Mouse (Mus musculus): Measurements from ENCODE around the gene Cyfip2. TPM values are rescaled to one million over a fixed set of nuclear protein-coding genes. Genes with fewer than 3 reads are reported as not detected.

Cyfip2 gene
- total and polyA plus RNA-seq, 3 experiments = 28.8 to 68.8 (median 55.2) TPM

GRCm38 (mm10) chr11:46307768-46308167 is 4.9 kb downstream of the Cyfip2 start:
- no peaks in the 10 kb centered on the region for H3K79me2 ChIP-seq (replicated peaks; ENCODE audit: control insufficient read depth, insufficient read depth, low read length)
- intact Hi-C loops (cut with DNase I) = no loop called here
- TF ChIP-seq POLR2A (IDR thresholded peaks at IDR 0.05; ENCODE audit: insufficient read depth, low read depth, low read length) (no peak), CTCF (IDR thresholded peaks at IDR 0.05) (no peak), EP300 (IDR thresholded peaks at IDR 0.05; ENCODE audit: insufficient read depth, low read depth, low read length) (no peak)

DNA sequence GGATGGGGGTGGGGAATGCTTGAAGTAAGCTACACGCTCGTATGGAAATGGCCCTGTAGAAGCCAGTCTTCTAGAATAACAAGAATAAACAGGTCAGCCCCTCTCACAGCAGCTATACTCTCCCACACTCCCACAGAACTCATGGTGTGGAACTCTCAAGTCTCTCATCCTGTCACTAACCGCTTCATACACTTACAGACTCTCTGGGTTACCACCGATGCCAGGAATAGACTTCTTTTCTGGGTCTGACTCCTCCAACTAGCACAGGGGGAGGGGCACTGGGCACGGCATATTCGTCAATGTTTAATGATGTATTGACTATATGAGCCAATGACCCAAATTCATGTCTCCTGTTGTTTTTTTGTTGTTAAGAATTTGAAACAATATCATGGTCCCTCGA is 5.9 kb downstream of the Cyfip2 start:
- intact Hi-C loops (cut with DNase I) = no loop called here
- Histone ChIP-seq H3K4me1 (ENCODE audit: control insufficient read depth, insufficient read depth, low read length) (no peaks in the 10 kb centered on the region), H3K36me3 (ENCODE audit: control insufficient read depth, insufficient read depth, low read length) (no peaks in the 10 kb centered on the region), H3K79me2 (replicated peaks; ENCODE audit: control insufficient read depth, insufficient read depth, low read length) (no peaks in the 10 kb centered on the region), H3K27me3 (ENCODE audit: control insufficient read depth, insufficient read depth, low read length) (no peaks in the 10 kb centered on the region), H3K4me3 (no peak overlapping the region), H3K9ac (ENCODE audit: low read depth, low read length) (no peak overlapping the region), H3K27ac (no peak overlapping the region)
- DNase-seq = no peak
- TF ChIP-seq CTCF (IDR thresholded peaks at IDR 0.05) (no peak), POLR2A (IDR thresholded peaks at IDR 0.05; ENCODE audit: insufficient read depth, low read depth, low read length) (no peak), EP300 (IDR thresholded peaks at IDR 0.05; ENCODE audit: insufficient read depth, low read depth, low read length) (no peak)
- 76% methylated on average over 7 of the region's 7 CpGs for WGBS

More at GRCm38 (mm10) chr11:46307768-46308167, 4.9 kb downstream of the Cyfip2 start:
- DNase-seq = no peak
- Histone ChIP-seq H3K27me3 (ENCODE audit: control insufficient read depth, insufficient read depth, low read length) (peaks cover 3% of the 10 kb centered on the region; the same call in 1 of the 2 replicates), H3K27ac (no peak overlapping the region), H3K9ac (ENCODE audit: low read depth, low read length) (no peak overlapping the region), H3K36me3 (ENCODE audit: control insufficient read depth, insufficient read depth, low read length) (no peaks in the 10 kb centered on the region), H3K4me1 (ENCODE audit: control insufficient read depth, insufficient read depth, low read length) (no peaks in the 10 kb centered on the region), H3K4me3 (no peak overlapping the region)
- WGBS = 73% methylated on average over 7 of the region's 7 CpGs

- H3K9ac ChIP-seq (ENCODE audit: low read depth, low read length) = no peak overlapping the region
- no peaks in the 10 kb centered on the region for H3K27me3 ChIP-seq (ENCODE audit: control insufficient read depth, insufficient read depth, low read length)
- no peak overlapping the region for H3K27ac ChIP-seq
- H3K4me3 ChIP-seq = no peak overlapping the region
- H3K79me2 ChIP-seq (replicated peaks; ENCODE audit: control insufficient read depth, insufficient read depth, low read length) = no peaks in the 10 kb centered on the region
- no peak for DNase-seq
- 62% methylated on average over 9 of the region's 9 CpGs for WGBS
- no peaks in the 10 kb centered on the region for H3K36me3 ChIP-seq (ENCODE audit: control insufficient read depth, insufficient read depth, low read length)
- TF ChIP-seq EP300 (IDR thresholded peaks at IDR 0.05; ENCODE audit: insufficient read depth, low read depth, low read length) = no peak
- TF ChIP-seq POLR2A (IDR thresholded peaks at IDR 0.05; ENCODE audit: insufficient read depth, low read depth, low read length) = no peak
- no peak for TF ChIP-seq CTCF (IDR thresholded peaks at IDR 0.05)
- H3K4me1 ChIP-seq (ENCODE audit: control insufficient read depth, insufficient read depth, low read length) = no peaks in the 10 kb centered on the region
- intact Hi-C loops (cut with DNase I) = no loop called here
These were observed 6.7 kb downstream of the Cyfip2 start for GRCm38 (mm10) chr11:46305881-46306520.

DNA sequence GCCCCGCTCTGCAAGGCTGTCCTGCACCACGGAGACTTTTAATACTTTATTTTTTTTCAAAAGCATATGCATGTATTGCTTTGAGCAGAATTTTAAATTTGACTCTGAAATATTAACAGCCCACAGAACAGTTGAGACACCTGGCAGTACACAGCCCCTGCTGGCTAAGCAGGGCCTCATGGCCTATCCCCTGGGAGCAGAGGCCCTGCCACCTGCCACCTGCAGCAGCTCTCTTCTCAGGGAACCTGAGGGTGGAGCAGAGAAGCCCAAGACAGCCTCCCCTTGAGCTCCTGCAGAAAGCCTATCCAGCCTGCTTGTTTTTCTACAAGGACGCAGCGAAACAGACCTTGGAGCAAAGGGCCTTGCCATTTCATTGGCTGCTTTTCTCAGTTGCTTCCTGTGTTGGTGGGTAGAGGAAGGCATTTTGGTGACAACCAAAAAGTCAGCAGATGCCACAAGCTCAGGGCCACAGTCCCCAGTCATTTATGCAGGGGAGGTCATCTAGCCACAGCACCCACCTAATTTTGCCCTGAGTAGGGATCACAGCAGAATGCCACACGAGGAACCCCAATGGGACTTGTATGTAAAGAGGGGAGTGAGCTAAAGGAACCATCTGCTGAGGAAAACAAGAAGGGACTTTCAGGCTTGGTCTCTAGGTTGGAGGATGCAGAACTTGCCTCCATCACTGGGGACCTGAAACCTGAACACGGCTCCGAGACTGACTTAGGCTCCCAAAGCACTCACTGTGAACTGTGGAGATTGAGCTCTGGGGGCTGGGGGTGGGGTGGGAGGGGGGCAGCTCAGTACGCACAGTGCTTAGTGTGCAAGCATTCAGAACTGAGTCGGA is 7.6 kb downstream of the Cyfip2 start:
- Histone ChIP-seq H3K4me1 (ENCODE audit: control insufficient read depth, insufficient read depth, low read length) (no peaks in the 10 kb centered on the region), H3K9ac (ENCODE audit: low read depth, low read length) (no peak overlapping the region), H3K27ac (no peak overlapping the region), H3K27me3 (ENCODE audit: control insufficient read depth, insufficient read depth, low read length) (no peaks in the 10 kb centered on the region), H3K79me2 (replicated peaks; ENCODE audit: control insufficient read depth, insufficient read depth, low read length) (no peaks in the 10 kb centered on the region), H3K36me3 (ENCODE audit: control insufficient read depth, insufficient read depth, low read length) (no peaks in the 10 kb centered on the region), H3K4me3 (no peak overlapping the region)
- no peak for TF ChIP-seq CTCF (IDR thresholded peaks at IDR 0.05)
- intact Hi-C loops (cut with DNase I) = no loop called here
- 83% methylated on average over 9 of the region's 9 CpGs for WGBS
- no peak for DNase-seq

- no peak overlapping the region for H3K9ac ChIP-seq (ENCODE audit: low read depth, low read length)
- peaks cover 2% of the 10 kb centered on the region; the same call in 1 of the 2 replicates for H3K4me1 ChIP-seq (ENCODE audit: control insufficient read depth, insufficient read depth, low read length)
- H3K79me2 ChIP-seq (replicated peaks; ENCODE audit: control insufficient read depth, insufficient read depth, low read length) = no peaks in the 10 kb centered on the region
- 68% methylated on average over 10 of the region's 10 CpGs for WGBS
- H3K36me3 ChIP-seq (ENCODE audit: control insufficient read depth, insufficient read depth, low read length) = no peaks in the 10 kb centered on the region
- no peak overlapping the region for H3K27ac ChIP-seq
- DNase-seq = no peak
- no peak for TF ChIP-seq POLR2A (IDR thresholded peaks at IDR 0.05; ENCODE audit: insufficient read depth, low read depth, low read length)
- intact Hi-C loops (cut with DNase I) = no loop called here
- no peaks in the 10 kb centered on the region for H3K27me3 ChIP-seq (ENCODE audit: control insufficient read depth, insufficient read depth, low read length)
- no peak overlapping the region for H3K4me3 ChIP-seq
These were observed 8.6 kb downstream of the Cyfip2 start for GRCm38 (mm10) chr11:46304093-46304492.

DNA sequence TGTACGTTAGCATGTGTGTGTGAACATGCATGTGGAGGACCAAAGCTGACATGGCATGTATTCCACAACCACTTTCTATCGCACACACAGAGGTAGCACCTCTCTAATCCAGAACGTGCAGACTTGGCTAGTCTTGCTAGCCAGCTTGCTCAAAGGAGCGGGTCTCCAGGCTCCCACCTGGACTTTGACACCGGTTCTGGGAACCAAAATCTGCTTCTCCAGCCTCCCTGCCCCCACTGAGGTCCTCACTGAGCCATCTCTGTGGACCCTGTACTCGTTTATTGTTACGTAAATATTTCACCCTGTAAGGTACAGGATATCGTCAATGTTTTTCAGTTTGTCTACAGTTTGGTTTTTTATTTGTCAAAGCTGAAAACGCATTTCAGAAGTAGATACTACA is 10.2 kb downstream of the Cyfip2 start:
- H3K4me3 ChIP-seq = no peak overlapping the region
- no peaks in the 10 kb centered on the region for H3K36me3 ChIP-seq (ENCODE audit: control insufficient read depth, insufficient read depth, low read length)
- no peak overlapping the region for H3K9ac ChIP-seq (ENCODE audit: low read depth, low read length)
- H3K4me1 ChIP-seq (ENCODE audit: control insufficient read depth, insufficient read depth, low read length) = peaks cover 2% of the 10 kb centered on the region; the same call in 1 of the 2 replicates
- no peak for TF ChIP-seq CTCF (IDR thresholded peaks at IDR 0.05)
- TF ChIP-seq POLR2A (IDR thresholded peaks at IDR 0.05; ENCODE audit: insufficient read depth, low read depth, low read length) = no peak
- no peak for TF ChIP-seq EP300 (IDR thresholded peaks at IDR 0.05; ENCODE audit: insufficient read depth, low read depth, low read length)
- no peaks in the 10 kb centered on the region for H3K27me3 ChIP-seq (ENCODE audit: control insufficient read depth, insufficient read depth, low read length)
- H3K79me2 ChIP-seq (replicated peaks; ENCODE audit: control insufficient read depth, insufficient read depth, low read length) = no peaks in the 10 kb centered on the region
- no peak for DNase-seq
- no peak overlapping the region for H3K27ac ChIP-seq
- WGBS = 85% methylated on average over 9 of the region's 9 CpGs
- intact Hi-C loops (cut with DNase I) = no loop called here

Measured in heart, adult 2 months (tissue).